Comparison of ENCODE assay signal across 32 mouse cellular contexts in the genomic region with DNA sequence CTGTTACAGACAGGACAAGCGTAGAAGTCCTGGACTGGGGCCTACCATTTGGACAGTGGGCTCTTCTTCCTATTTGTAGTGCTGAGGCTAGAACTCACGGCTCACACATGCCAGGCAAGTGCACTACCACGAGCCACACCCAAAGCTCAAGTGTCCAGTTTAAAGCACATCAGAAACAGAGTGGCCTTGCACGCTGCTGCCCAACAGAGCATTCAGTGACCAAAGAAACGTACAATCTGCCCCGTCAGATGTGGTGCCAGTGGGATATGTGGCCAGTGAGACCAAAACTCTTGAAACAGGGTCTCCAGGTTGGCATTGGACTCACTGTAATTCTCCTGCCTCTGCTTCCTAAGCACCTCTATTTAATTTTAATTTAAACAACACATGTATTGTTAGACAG. TPM values are rescaled to one million over a fixed set of nuclear protein-coding genes. Genes with fewer than 3 reads are reported as not detected.
"Had no signal": no experiment of that assay in that cellular context is flagged by ENCODE, and none has a peak within 500 bp of the region (broad histone marks: within the 10 kb centered on the region; RNA-seq: fewer than 3 reads in every experiment).

No protein-coding gene starts in this region.

- H3K4me2 ChIP-seq: heart, embryonic 12.5 days; hindbrain, embryonic 12.5 days; hindbrain, embryonic 14.5 days; intestine, embryonic 15.5 days; limb, embryonic 12.5 days; liver, embryonic 11.5 days; liver, embryonic 13.5 days had no signal

- H3K9me3 ChIP-seq: heart, embryonic 10.5 days; heart, embryonic 12.5 days; hindbrain, embryonic 10.5 days; hindbrain, embryonic 12.5 days; intestine, embryonic 15.5 days; limb, embryonic 10.5 days; limb, embryonic 12.5 days; liver, embryonic 13.5 days had no signal

- H3K27ac ChIP-seq: heart, adult 2 months; heart, embryonic 10.5 days; hindbrain, embryonic 10.5 days; hindbrain, embryonic 12.5 days; hindbrain, embryonic 14.5 days; intestine, embryonic 15.5 days; kidney, postnatal 0 days; layer of hippocampus, adult 2 months; left cerebral cortex, adult 2 months; limb, embryonic 10.5 days; limb, embryonic 12.5 days; liver, embryonic 13.5 days had no signal

- DNase-seq: heart, adult 11 months; heart, adult 2 months; heart, postnatal 10 days; heart, postnatal 4 days; kidney, adult 18-20 months; kidney, adult 8-10 months; kidney, postnatal 25 days; kidney, postnatal 4 days; liver; liver, embryonic 13.5 days had no signal

- H3K27me3 ChIP-seq: heart, embryonic 12.5 days; hindbrain, embryonic 12.5 days; intestine, embryonic 15.5 days; limb, embryonic 12.5 days; liver, embryonic 13.5 days had no signal

- H3K4me1 ChIP-seq: heart, embryonic 10.5 days; heart, embryonic 12.5 days; hindbrain, embryonic 10.5 days; hindbrain, embryonic 12.5 days; intestine, embryonic 15.5 days; limb, embryonic 10.5 days; limb, embryonic 12.5 days; liver, embryonic 13.5 days had no signal

- H3K4me3 ChIP-seq: heart, adult 2 months; heart, embryonic 10.5 days; heart, embryonic 12.5 days; hindbrain, embryonic 10.5 days; hindbrain, embryonic 12.5 days; intestine, embryonic 15.5 days; layer of hippocampus, adult 2 months; left cerebral cortex, adult 2 months; limb, embryonic 10.5 days; limb, embryonic 12.5 days; liver, embryonic 13.5 days had no signal

- ATAC-seq: hindbrain, embryonic 16.5 days; inflammation-experienced regulatory T-cells, adult 6 months; intestine, embryonic 15.5 days; intestine, postnatal 0 days had no signal

- H3K36me3 ChIP-seq: intestine, embryonic 15.5 days had no signal

- H3K9ac ChIP-seq: heart, embryonic 12.5 days; hindbrain, embryonic 12.5 days; hindbrain, embryonic 14.5 days; intestine, embryonic 15.5 days; limb, embryonic 12.5 days; liver, embryonic 13.5 days had no signal

RNA-seq across cellular contexts. Expression of a gene that starts 36.0 kb away (rescaled TPM):
- total RNA-seq: gastrocnemius, adult 18-20 months; gastrocnemius, postnatal 36 days; layer of hippocampus, adult 2 months; layer of hippocampus, postnatal 25 days; left cerebral cortex, adult 2 months; left cerebral cortex, postnatal 14 days; left cerebral cortex, postnatal 36 days had no signal
- polyA plus RNA-seq: heart, embryonic 10.5 days; heart, embryonic 12.5 days; heart, embryonic 14.5 days; hindbrain, embryonic 10.5 days; hindbrain, embryonic 12.5 days; hindbrain, embryonic 14.5 days; hindbrain, embryonic 16.5 days; intestine, embryonic 15.5 days; kidney, embryonic 14.5 days; limb, embryonic 10.5 days; limb, embryonic 12.5 days; liver, embryonic 11.5 days had no signal
